Mouse (Mus musculus): ENCODE results near the gene Polr1a.

GRCm38 (mm10) chr6:71911686-71912450, 3.0 kb downstream of the Polr1a start:
- TF ChIP-seq POLR2A (IDR thresholded peaks at IDR 0.05; ENCODE audit: insufficient read depth, low read length) (no peak), EP300 (IDR thresholded peaks at IDR 0.05; ENCODE audit: insufficient read depth, low read depth, low read length) (no peak)

Measured in ES-Bruce4 (cell line).